Mouse (Mus musculus): ENCODE measurements at regions not wholly inside any gene's neighbourhood (a gene's known extent, or its start where the extent isn't known, plus 50 kb on each side); places are given as distances from the start of the nearest gene placed in this dataset.

- no peaks in the 10 kb centered on the region for H3K36me3 ChIP-seq (ENCODE audit: control insufficient read depth in 1 of 2, insufficient read depth in 2 of 2, low read length in 2 of 2)
- no peak overlapping the region for H3K4me3 ChIP-seq (ENCODE audit: control insufficient read depth in 1 of 2, insufficient read depth in 1 of 2, low read depth in 2 of 2, low read length in 2 of 2)
- H3K79me2 ChIP-seq (ENCODE audit: control insufficient read depth, insufficient read depth, low read length, poor library complexity) = no peaks in the 10 kb centered on the region
- no peak overlapping the region for H3K27ac ChIP-seq (ENCODE audit: control insufficient read depth, low read depth, low read length)
- TF ChIP-seq ZC3H11A (IDR thresholded peaks at IDR 0.05; ENCODE audit: low read depth, low read length) (no peak), ZMIZ1 (IDR thresholded peaks at IDR 0.05; ENCODE audit: low read depth, low read length) (no peak), MAFK (IDR thresholded peaks at IDR 0.05; ENCODE audit: borderline replicate concordance, low read depth, low read length) (no peak), USF2 (IDR thresholded peaks at IDR 0.05; ENCODE audit: borderline replicate concordance in 1 of 2, insufficient read depth in 1 of 2, low read depth in 1 of 2, low read length in 2 of 2) (no peak), ZKSCAN1 (IDR thresholded peaks at IDR 0.05; ENCODE audit: low read depth, low read length) (no peak), NELFE (IDR thresholded peaks at IDR 0.05; ENCODE audit: low read depth, low read length) (no peak), MYB (IDR thresholded peaks at IDR 0.05; ENCODE audit: low read depth, low read length) (no peak), MXI1 (IDR thresholded peaks at IDR 0.05; ENCODE audit: low read depth, low read length) (no peak), MAX (IDR thresholded peaks at IDR 0.05; ENCODE audit: low read length) (no peak), CTCF (IDR thresholded peaks at IDR 0.05 in 2 of 3, conservative IDR thresholded peaks at IDR 0.05 in 1 of 3; ENCODE audit: control insufficient read depth in 1 of 3, insufficient read depth in 1 of 3, low read depth in 2 of 3, low read length in 3 of 3, poor library complexity in 1 of 3, severe bottlenecking in 1 of 3) (no peak), ETS1 (IDR thresholded peaks at IDR 0.05; ENCODE audit: low read depth, low read length) (no peak), HCFC1 (IDR thresholded peaks at IDR 0.05; ENCODE audit: low read depth, low read length) (no peak), JUND (IDR thresholded peaks at IDR 0.05; ENCODE audit: low read depth, low read length) (no peak), E2F4 (IDR thresholded peaks at IDR 0.05; ENCODE audit: borderline replicate concordance, low read depth, low read length) (no peak), POLR2AphosphoS5 (IDR thresholded peaks at IDR 0.05; ENCODE audit: borderline replicate concordance, low read depth, low read length) (no peak), POLR2AphosphoS2 (IDR thresholded peaks at IDR 0.05; ENCODE audit: low read length) (no peak), MYC (IDR thresholded peaks at IDR 0.05; ENCODE audit: low read depth, low read length) (no peak)
- no peaks in the 10 kb centered on the region for H3K4me1 ChIP-seq (ENCODE audit: control insufficient read depth in 1 of 2, insufficient read depth in 2 of 2, low read length in 2 of 2)
- no peaks in the 10 kb centered on the region for H3K9me3 ChIP-seq (replicated peaks; ENCODE audit: insufficient read depth, low read length)
- no peak overlapping the region for H3K9ac ChIP-seq (ENCODE audit: control insufficient read depth, low read depth, low read length, poor library complexity, severe bottlenecking)
- H3K27me3 ChIP-seq (ENCODE audit: control insufficient read depth in 1 of 2, insufficient read depth in 2 of 2, low read length in 2 of 2) = no peaks in the 10 kb centered on the region
- no peak for DNase-seq (ENCODE audit: low read depth, low spot score)
These were observed 137.3 kb upstream of the Gk2 start for GRCm38 (mm10) chr5:97594081-97594480.

GRCm38 (mm10) chr5:97582509-97582908 lies 125.7 kb upstream of the Gk2 start:
- no peaks in the 10 kb centered on the region for H3K9me3 ChIP-seq (replicated peaks; ENCODE audit: insufficient read depth, low read length)
- H3K27me3 ChIP-seq (ENCODE audit: control insufficient read depth in 1 of 2, insufficient read depth in 2 of 2, low read length in 2 of 2) = no peaks in the 10 kb centered on the region
- H3K4me1 ChIP-seq (ENCODE audit: control insufficient read depth in 1 of 2, insufficient read depth in 2 of 2, low read length in 2 of 2) = no peaks in the 10 kb centered on the region
- H3K4me3 ChIP-seq (ENCODE audit: control insufficient read depth in 1 of 2, insufficient read depth in 1 of 2, low read depth in 2 of 2, low read length in 2 of 2) = no peak overlapping the region
- DNase-seq (ENCODE audit: low read depth, low spot score) = no peak
- H3K9ac ChIP-seq (ENCODE audit: control insufficient read depth, low read depth, low read length, poor library complexity, severe bottlenecking) = no peak overlapping the region
- no peaks in the 10 kb centered on the region for H3K79me2 ChIP-seq (ENCODE audit: control insufficient read depth, insufficient read depth, low read length, poor library complexity)
- H3K27ac ChIP-seq (ENCODE audit: control insufficient read depth, low read depth, low read length) = no peak overlapping the region
- no peak for TF ChIP-seq CHD2 (IDR thresholded peaks at IDR 0.05; ENCODE audit: low read length)
- TF ChIP-seq MEF2A (IDR thresholded peaks at IDR 0.05; ENCODE audit: extremely low read depth, insufficient replicate concordance, low read depth, low read length, poor library complexity, severe bottlenecking) = no peak
- TF ChIP-seq SMC3 (IDR thresholded peaks at IDR 0.05; ENCODE audit: low read depth, low read length) = no peak
- no peak for TF ChIP-seq MAZ (IDR thresholded peaks at IDR 0.05; ENCODE audit: low read depth, low read length)
- TF ChIP-seq NELFE (IDR thresholded peaks at IDR 0.05; ENCODE audit: low read depth, low read length) = no peak
- no peak for TF ChIP-seq GATA1 (IDR thresholded peaks at IDR 0.05; ENCODE audit: low read depth, low read length)
- TF ChIP-seq EP300 (IDR thresholded peaks at IDR 0.05; ENCODE audit: low read depth in 1 of 2, low read length in 2 of 2) = no peak
- no peaks in the 10 kb centered on the region for H3K36me3 ChIP-seq (ENCODE audit: control insufficient read depth in 1 of 2, insufficient read depth in 2 of 2, low read length in 2 of 2)

All from MEL (cell line).